Mouse (Mus musculus): ENCODE data around the gene Diras1. TPM values are rescaled to one million over a fixed set of nuclear protein-coding genes. Genes with fewer than 3 reads are reported as not detected.

The Diras1 gene
- total and polyA plus RNA-seq, 2 experiments from 2014 or later = not detected

DNA sequence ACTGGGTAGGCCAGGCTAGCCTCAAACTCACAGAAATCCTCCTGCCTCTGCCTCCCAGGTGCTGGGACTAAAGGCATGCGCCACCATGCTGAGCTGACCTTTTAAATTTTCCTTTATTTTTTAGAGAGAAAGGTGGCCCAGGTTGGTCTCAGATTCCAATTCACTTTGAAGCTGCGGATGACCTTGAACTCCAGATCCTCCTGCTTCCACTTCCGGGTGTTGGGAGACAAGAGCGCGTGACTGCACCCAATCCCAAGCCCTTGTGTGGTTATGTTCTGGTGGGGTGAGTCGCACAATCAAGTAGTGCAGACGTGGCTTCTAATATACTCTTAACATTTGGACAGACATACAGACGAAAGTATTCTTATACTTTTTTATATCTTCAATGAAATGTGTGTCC is 29.0 kb downstream of the Diras1 start:
- DNase-seq (ENCODE audit: low spot score) (no peak), ATAC-seq (ENCODE audit: insufficient read depth, low read depth) (no peak)
- Histone ChIP-seq H3K4me3 (ENCODE audit: low read depth, low read length) (no peak overlapping the region), H3K9me3 (replicated peaks; ENCODE audit: control insufficient read depth, low read length) (no peaks in the 10 kb centered on the region), H3K36me3 (replicated peaks; ENCODE audit: control insufficient read depth, insufficient read depth, low read length) (no peaks in the 10 kb centered on the region), H3K4me1 (ENCODE audit: control insufficient read depth, insufficient read depth) (0 out of 2 replicates have a peak, but pooled peaks cover 7% of the 10 kb centered on the region), H3K9ac (replicated peaks; ENCODE audit: low read depth, low read length) (no peak overlapping the region), H3K27me3 (ENCODE audit: control insufficient read depth, insufficient read depth, low read length) (peaks cover 20% of the 10 kb centered on the region; the same call in 1 of the 2 replicates), H3K4me2 (ENCODE audit: low read depth, low read length) (no peak overlapping the region), H3K27ac (ENCODE audit: low read depth) (no peak overlapping the region)
- 89% methylated on average over 8 of the region's 8 CpGs for WGBS
- no peak for TF ChIP-seq CTCF (IDR thresholded peaks at IDR 0.05; ENCODE audit: low read depth)
- no peak for TF ChIP-seq EP300 (IDR thresholded peaks at IDR 0.05; ENCODE audit: low read depth)

DNA sequence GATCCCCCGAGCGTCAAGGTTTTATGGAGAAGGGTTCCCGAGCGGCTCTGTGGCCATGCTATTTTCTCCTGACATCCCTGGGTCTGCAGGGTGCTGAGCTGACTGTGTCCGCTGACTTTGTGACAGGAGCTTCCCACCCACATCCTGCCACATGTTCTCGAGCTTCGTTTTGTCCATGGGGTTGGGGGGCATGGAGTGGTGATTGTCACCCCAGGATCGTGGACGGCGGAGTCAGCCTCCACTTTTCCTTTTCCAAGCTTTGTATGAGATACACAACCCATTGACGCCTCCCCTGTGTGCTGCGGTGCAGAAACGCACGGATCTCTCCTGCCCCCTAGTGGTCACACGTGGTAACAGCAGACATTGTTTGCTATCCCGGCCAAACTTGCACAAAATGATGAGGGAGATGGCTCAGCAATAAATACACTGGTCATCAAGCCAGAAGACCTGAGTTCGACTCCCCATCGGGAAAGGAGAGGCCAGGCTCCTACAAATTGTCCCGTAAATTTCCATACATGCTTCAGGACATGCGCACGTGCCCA is 30.3 kb downstream of the Diras1 start:
- H3K27ac ChIP-seq (ENCODE audit: low read depth) = peak overlapping the region; percentile 44; the same call in 1 of the 2 replicates
- H3K9ac ChIP-seq (replicated peaks; ENCODE audit: low read depth, low read length) = no peak overlapping the region
- peaks cover 13% of the 10 kb centered on the region; the same call in 1 of the 2 replicates for H3K27me3 ChIP-seq (ENCODE audit: control insufficient read depth, insufficient read depth, low read length)
- ATAC-seq (ENCODE audit: insufficient read depth, low read depth) (peak; percentile 43), DNase-seq (ENCODE audit: low spot score) (peak; percentile 53)
- H3K9me3 ChIP-seq (replicated peaks; ENCODE audit: control insufficient read depth, low read length) = no peaks in the 10 kb centered on the region
- H3K4me1 ChIP-seq (ENCODE audit: control insufficient read depth, insufficient read depth) = 0 out of 2 replicates have a peak, but pooled peaks cover 3% of the 10 kb centered on the region
- WGBS = 9% methylated on average over 21 of the region's 21 CpGs
- H3K4me2 ChIP-seq (ENCODE audit: low read depth, low read length) = peak overlapping the region; percentile 29
- no peaks in the 10 kb centered on the region for H3K36me3 ChIP-seq (replicated peaks; ENCODE audit: control insufficient read depth, insufficient read depth, low read length)
- TF ChIP-seq EP300 (IDR thresholded peaks at IDR 0.05; ENCODE audit: low read depth) (no peak), CTCF (IDR thresholded peaks at IDR 0.05; ENCODE audit: low read depth) (peak; percentile 99)
- no peak overlapping the region for H3K4me3 ChIP-seq (ENCODE audit: low read depth, low read length)

DNA sequence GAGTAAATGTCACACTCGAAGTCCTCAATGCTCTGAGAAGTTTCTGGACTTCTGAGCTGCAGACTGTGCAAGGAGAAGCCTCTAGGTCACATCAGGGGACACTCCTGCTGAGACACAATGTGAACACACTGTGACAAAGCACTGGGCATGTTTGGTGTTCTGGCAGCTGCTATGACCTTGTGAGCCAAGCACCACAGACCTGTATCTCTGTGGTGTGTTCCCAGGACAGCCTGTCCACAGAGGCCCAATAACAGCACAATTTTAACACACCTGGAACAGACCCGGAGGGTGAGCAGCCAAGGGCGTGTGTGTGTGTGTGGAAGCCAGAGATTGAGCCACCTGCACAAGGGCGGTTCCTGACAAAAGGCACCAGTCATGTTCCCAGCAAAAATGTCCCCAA is 30.8 kb downstream of the Diras1 start:
- 47% methylated on average over 4 of the region's 4 CpGs for WGBS
- Histone ChIP-seq H3K27me3 (ENCODE audit: control insufficient read depth, insufficient read depth, low read length) (peaks cover 13% of the 10 kb centered on the region; the same call in 1 of the 2 replicates), H3K4me2 (ENCODE audit: low read depth, low read length) (peak overlapping the region; percentile 29; the same call in 1 of the 2 replicates), H3K9me3 (replicated peaks; ENCODE audit: control insufficient read depth, low read length) (no peaks in the 10 kb centered on the region), H3K36me3 (replicated peaks; ENCODE audit: control insufficient read depth, insufficient read depth, low read length) (no peaks in the 10 kb centered on the region), H3K4me3 (ENCODE audit: low read depth, low read length) (no peak overlapping the region), H3K4me1 (ENCODE audit: control insufficient read depth, insufficient read depth) (0 out of 2 replicates have a peak, but pooled peaks cover 3% of the 10 kb centered on the region), H3K27ac (ENCODE audit: low read depth) (peak overlapping the region; percentile 44; the same call in 1 of the 2 replicates), H3K9ac (replicated peaks; ENCODE audit: low read depth, low read length) (no peak overlapping the region)
- TF ChIP-seq CTCF (IDR thresholded peaks at IDR 0.05; ENCODE audit: low read depth) = no peak
- TF ChIP-seq EP300 (IDR thresholded peaks at IDR 0.05; ENCODE audit: low read depth) = no peak
- peak; percentile 16 for DNase-seq (ENCODE audit: low spot score)
- peak; percentile 66 for ATAC-seq (ENCODE audit: insufficient read depth, low read depth)

DNA sequence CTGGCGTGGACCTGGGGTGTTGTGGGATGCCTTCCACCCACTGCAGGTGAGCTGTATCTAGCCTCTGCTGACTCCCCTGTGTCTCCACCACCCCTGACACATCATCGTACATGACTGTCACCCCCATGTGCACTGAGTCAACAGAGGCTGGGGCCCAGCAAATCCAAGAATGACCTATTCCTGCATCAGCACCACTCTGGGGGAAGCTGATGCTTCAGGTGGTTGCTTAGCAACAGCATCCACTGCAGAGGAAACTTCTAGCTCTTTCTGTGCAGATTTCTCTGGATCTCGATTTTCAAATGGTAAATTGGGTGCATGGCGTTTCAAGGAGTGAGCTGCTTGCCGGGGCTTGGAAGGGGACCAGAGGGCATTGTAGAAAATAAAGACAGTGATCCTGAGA is 32.2 kb downstream of the Diras1 start:
- no peak for DNase-seq (ENCODE audit: low spot score)
- peaks cover 8% of the 10 kb centered on the region; the same call in 1 of the 2 replicates for H3K27me3 ChIP-seq (ENCODE audit: control insufficient read depth, insufficient read depth, low read length)
- TF ChIP-seq EP300 (IDR thresholded peaks at IDR 0.05; ENCODE audit: low read depth) = no peak
- no peak for TF ChIP-seq CTCF (IDR thresholded peaks at IDR 0.05; ENCODE audit: low read depth)
- no peaks in the 10 kb centered on the region for H3K36me3 ChIP-seq (replicated peaks; ENCODE audit: control insufficient read depth, insufficient read depth, low read length)
- no peak overlapping the region for H3K4me2 ChIP-seq (ENCODE audit: low read depth, low read length)
- WGBS = 69% methylated on average over 5 of the region's 5 CpGs
- no peak overlapping the region for H3K27ac ChIP-seq (ENCODE audit: low read depth)
- no peak overlapping the region for H3K4me3 ChIP-seq (ENCODE audit: low read depth, low read length)
- 0 out of 2 replicates have a peak, but pooled peaks cover 3% of the 10 kb centered on the region for H3K4me1 ChIP-seq (ENCODE audit: control insufficient read depth, insufficient read depth)
- H3K9ac ChIP-seq (replicated peaks; ENCODE audit: low read depth, low read length) = no peak overlapping the region
- H3K9me3 ChIP-seq (replicated peaks; ENCODE audit: control insufficient read depth, low read length) = no peaks in the 10 kb centered on the region
- ATAC-seq (ENCODE audit: insufficient read depth, low read depth) = no peak

DNA sequence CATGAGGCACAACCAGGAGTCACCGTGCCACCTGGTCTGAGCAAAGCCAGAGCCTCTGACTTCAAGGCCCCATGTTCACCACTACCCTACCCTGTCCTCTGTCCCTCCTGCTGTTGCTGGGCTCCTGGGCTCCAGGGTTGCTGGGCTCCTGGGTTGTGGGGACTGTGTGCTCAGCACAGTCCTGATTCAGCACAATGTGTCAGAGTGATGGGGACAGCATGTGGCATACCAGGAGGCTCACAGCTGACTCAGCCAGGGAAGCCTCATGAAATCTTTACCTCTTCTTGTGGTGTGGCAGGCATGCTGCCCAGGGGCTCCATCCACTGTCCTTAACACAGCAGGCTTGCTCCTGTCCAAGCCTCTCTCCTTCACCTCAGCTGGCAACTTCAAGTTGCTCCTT is 33.5 kb downstream of the Diras1 start:
- no peaks in the 10 kb centered on the region for H3K27me3 ChIP-seq (ENCODE audit: control insufficient read depth, insufficient read depth, low read length)
- H3K27ac ChIP-seq (ENCODE audit: low read depth) = no peak overlapping the region
- WGBS = 70% methylated on average over 1 of the region's 1 CpGs
- H3K4me1 ChIP-seq (ENCODE audit: control insufficient read depth, insufficient read depth) = peaks cover 11% of the 10 kb centered on the region; the same call in 1 of the 2 replicates
- H3K4me3 ChIP-seq (ENCODE audit: low read depth, low read length) = no peak overlapping the region
- DNase-seq (ENCODE audit: low spot score) (no peak), ATAC-seq (ENCODE audit: insufficient read depth, low read depth) (no peak)
- TF ChIP-seq EP300 (IDR thresholded peaks at IDR 0.05; ENCODE audit: low read depth) (no peak), CTCF (IDR thresholded peaks at IDR 0.05; ENCODE audit: low read depth) (no peak)
- no peak overlapping the region for H3K4me2 ChIP-seq (ENCODE audit: low read depth, low read length)
- no peak overlapping the region for H3K9ac ChIP-seq (replicated peaks; ENCODE audit: low read depth, low read length)
- no peaks in the 10 kb centered on the region for H3K9me3 ChIP-seq (replicated peaks; ENCODE audit: control insufficient read depth, low read length)
- no peaks in the 10 kb centered on the region for H3K36me3 ChIP-seq (replicated peaks; ENCODE audit: control insufficient read depth, insufficient read depth, low read length)

DNA sequence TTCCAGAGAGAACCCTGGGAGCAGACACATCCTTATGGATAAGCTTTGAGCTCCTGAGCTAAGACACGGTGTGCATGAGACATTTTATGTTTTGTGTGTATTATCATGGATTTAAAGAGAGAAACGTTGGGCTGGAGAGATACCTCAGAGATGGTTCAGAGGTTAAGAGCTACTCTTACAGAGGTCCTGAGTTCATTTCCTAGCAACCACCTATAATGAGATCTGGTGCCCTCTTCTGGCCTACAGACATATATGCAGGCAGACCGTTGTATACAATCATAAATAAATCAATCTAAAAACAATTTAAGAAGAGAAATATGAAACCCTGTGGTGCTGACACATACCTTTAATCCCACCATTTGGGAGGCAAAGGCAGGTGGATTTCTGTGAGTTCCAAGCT is 34.5 kb downstream of the Diras1 start:
- H3K4me1 ChIP-seq (ENCODE audit: control insufficient read depth, insufficient read depth) = peaks cover 13% of the 10 kb centered on the region; the same call in 1 of the 2 replicates
- no peak overlapping the region for H3K9ac ChIP-seq (replicated peaks; ENCODE audit: low read depth, low read length)
- H3K27me3 ChIP-seq (ENCODE audit: control insufficient read depth, insufficient read depth, low read length) = no peaks in the 10 kb centered on the region
- no peak overlapping the region for H3K27ac ChIP-seq (ENCODE audit: low read depth)
- no peaks in the 10 kb centered on the region for H3K36me3 ChIP-seq (replicated peaks; ENCODE audit: control insufficient read depth, insufficient read depth, low read length)
- 16% methylated on average over 3 of the region's 3 CpGs for WGBS
- no peaks in the 10 kb centered on the region for H3K9me3 ChIP-seq (replicated peaks; ENCODE audit: control insufficient read depth, low read length)
- TF ChIP-seq CTCF (IDR thresholded peaks at IDR 0.05; ENCODE audit: low read depth) (peak; percentile 59), EP300 (IDR thresholded peaks at IDR 0.05; ENCODE audit: low read depth) (no peak)
- ATAC-seq (ENCODE audit: insufficient read depth, low read depth) (no peak), DNase-seq (ENCODE audit: low spot score) (no peak)
- H3K4me2 ChIP-seq (ENCODE audit: low read depth, low read length) = no peak overlapping the region
- H3K4me3 ChIP-seq (ENCODE audit: low read depth, low read length) = no peak overlapping the region

All from heart, postnatal 0 days (tissue).